Mouse (Mus musculus) erythroid progenitor cell, adult 5-6 weeks (primary cell): ENCODE measurements around the gene Tecta. TPM values are rescaled to one million over a fixed set of nuclear protein-coding genes. Genes with fewer than 3 reads are reported as not detected.

Experiments
- total RNA-seq, 2 experiments: library from RNA; stranded (forward) in 1 of 2; stranded (reverse) in 1 of 2; fragments of 150-400 nt in 1 of 2; fragments of 186-747, 209-891 nt in 1 of 2; gene quantifications; 2 replicates each; pipeline versions ENCODE4 v1.2.3 to v1.2.4; 2015 to 2017; ENCODE audit warnings: low replicate concordance in 2 of 2

The Tecta gene
- total RNA-seq, 2 experiments from 2014 or later, result not detected

Other genes with a start within 250 kb of the Tecta start
- 6.7 and 8.3 TPM in 2 replicates for gene Sc5d, start 135.7 kb downstream of the Tecta start, total RNA-seq (2015; ENCODE audit: low replicate concordance)
- 5.6 and 8.9 TPM in 2 replicates for gene Sc5d, start 135.7 kb downstream of the Tecta start, total RNA-seq (2017; ENCODE audit: low replicate concordance)
- gene Tbcel, start 107.9 kb upstream of the Tecta start, total RNA-seq (2015; ENCODE audit: low replicate concordance), result 23.8 and 31.9 TPM in 2 replicates
- 22.8 and 29.1 TPM in 2 replicates for gene Tbcel, start 107.9 kb upstream of the Tecta start, total RNA-seq (2017; ENCODE audit: low replicate concordance)